Mouse (Mus musculus) subcutaneous adipose tissue, adult 2 months (tissue): ENCODE data around the gene Gm5105. TPM values are rescaled to one million over a fixed set of nuclear protein-coding genes. Genes with fewer than 3 reads are reported as not detected.

Experiments used
- polyA plus RNA-seq: library from polyadenylated mRNA; depleted of rRNA; stranded (reverse); fragments of >200 nt; gene quantifications from 2 replicates; pipeline ENCODE4 v1.2.3, GENCODE M21; 2012; ENCODE audit warnings: low replicate concordance; rRNA removed

Gene Gm5105
- polyA plus RNA-seq, result 0.33 TPM in 1 of 2 replicates, not detected in the other

GRCm38 (mm10) chr3:138067288-138067687 lies at the start of gene Gm5105:
Gm5105 (minus strand) TSS chr3:138067388.

GRCm38 (mm10) chr3:138064732-138065645 lies 2.2 kb downstream of the Gm5105 start, which contains the start of gene 1110002E22Rik:
1110002E22Rik (plus strand) TSS chr3:138065052.

Other genes with a start within 250 kb of the Gm5105 start
- gene H2afz, start 202.9 kb downstream of the Gm5105 start, polyA plus RNA-seq, result 282 and 1,253 TPM in 2 replicates
- 7.4 and 8.2 TPM in 2 replicates for gene Dnajb14, start 199.7 kb downstream of the Gm5105 start, polyA plus RNA-seq
- gene Lamtor3, start 148.9 kb downstream of the Gm5105 start, polyA plus RNA-seq, result 35.4 and 36.5 TPM in 2 replicates
- 2.8 and 9.7 TPM in 2 replicates for gene Dapp1, start 85.8 kb downstream of the Gm5105 start, polyA plus RNA-seq
- gene 1110002E22Rik, start 2.3 kb downstream of the Gm5105 start, polyA plus RNA-seq, result 0.06 and 3.5 TPM in 2 replicates
- 1.9 and 3.1 TPM in 2 replicates for gene Trmt10a, start 76.1 kb upstream of the Gm5105 start, polyA plus RNA-seq
- gene Mttp, start 77.6 kb upstream of the Gm5105 start, polyA plus RNA-seq, result 1.6 and 2.4 TPM in 2 replicates
- not detected in 2 replicates for gene 4930579F01Rik, start 126.4 kb upstream of the Gm5105 start, polyA plus RNA-seq
- 0.11 and 0.45 TPM in 2 replicates for gene Adh7, start 150.4 kb upstream of the Gm5105 start, polyA plus RNA-seq
- 258 and 356 TPM in 2 replicates for gene Adh1, start 193.6 kb upstream of the Gm5105 start, polyA plus RNA-seq
- gene Adh6a, start 245.9 kb upstream of the Gm5105 start, polyA plus RNA-seq, result 0.51 TPM in 1 of 2 replicates, not detected in the other